Mouse (Mus musculus): ENCODE data around the gene Olfr855.

Gene Olfr855

GRCm38 (mm10) chr9:19582317-19582716 lies at the start of gene Olfr855:
Gene Olfr855 (plus strand): TSS chr9:19582617.
- DNase-seq (ENCODE audit: low read depth, low spot score), result no peak

- DNase-seq (ENCODE audit: low read depth, low spot score), result no peak
Observed at GRCm38 (mm10) chr9:19540976-19541375, 41.4 kb upstream of the Olfr855 start, which contains the start of gene Olfr853. Gene Olfr853 (minus strand): TSS chr9:19541076.

DNA sequence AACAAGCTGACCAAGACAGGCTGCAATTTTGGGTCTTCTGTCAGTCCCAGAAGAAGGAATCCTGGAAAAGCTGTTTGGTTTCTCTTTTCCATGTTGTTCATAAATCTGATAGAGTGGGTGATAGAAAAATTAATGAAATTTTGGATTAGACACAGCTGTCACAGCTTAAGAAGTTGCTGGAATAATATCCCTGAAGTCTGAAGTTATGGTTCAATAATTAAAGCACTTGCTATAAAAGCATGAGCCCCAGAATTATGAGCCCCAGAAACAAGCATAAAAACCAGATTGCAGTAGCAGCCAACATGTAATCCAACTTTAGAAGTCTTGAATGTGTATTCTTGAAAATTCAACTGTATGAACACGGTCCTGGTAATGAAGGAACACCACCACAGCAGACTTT lies 15.1 kb upstream of the Olfr855 start, which contains the start of gene Olfr854:
Gene Olfr854 (minus strand): TSS at position 101 of the 400 bp plus-strand sequence.
- DNase-seq (ENCODE audit: low read depth, low spot score), result no peak

DNA sequence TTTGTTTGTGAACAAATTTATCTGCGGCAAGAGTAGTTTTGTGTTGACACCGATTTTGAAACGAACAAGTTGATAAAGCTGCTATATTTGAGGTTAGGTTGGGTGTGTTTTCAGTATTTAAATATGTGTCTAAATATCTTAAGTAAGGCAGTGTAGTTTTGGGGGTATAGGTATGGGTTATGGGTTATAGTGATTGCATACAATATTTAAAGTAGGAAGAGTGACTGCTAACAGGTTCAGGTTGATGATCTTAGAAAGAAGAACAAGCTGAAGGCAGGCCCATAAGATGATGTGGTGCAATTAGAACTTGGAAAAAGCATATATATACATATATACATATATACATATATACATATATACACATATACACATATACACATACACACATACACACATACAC lies 38.9 kb downstream of the Olfr855 start:
- no peak for DNase-seq (ENCODE audit: low read depth, low spot score)

- peak; percentile 97 for DNase-seq (ENCODE audit: low read depth, low spot score)
Observed at GRCm38 (mm10) chr9:19621843-19622822, 39.7 kb downstream of the Olfr855 start, which contains the start of gene Zfp317. Gene Zfp317 (plus strand): TSS chr9:19622102.

DNA sequence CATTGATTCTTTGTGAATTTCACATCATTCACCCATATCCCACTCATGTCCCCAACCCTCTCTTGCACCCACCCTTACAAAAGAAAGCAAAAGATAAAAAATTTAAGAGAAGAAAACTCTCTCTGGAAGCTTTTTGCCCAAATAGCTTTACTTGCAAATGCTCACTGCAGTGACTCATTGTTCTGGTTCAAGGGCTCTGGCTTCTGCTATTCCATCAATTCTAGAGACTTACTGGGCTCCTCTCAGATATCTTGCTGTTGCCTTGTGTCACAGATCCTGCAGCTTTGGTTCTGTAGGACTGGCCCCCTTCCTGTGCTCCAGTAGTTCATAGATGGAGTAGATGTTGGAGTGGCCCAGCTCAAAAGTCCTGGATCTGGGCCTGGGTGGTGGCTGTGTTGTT lies 47.2 kb downstream of the Olfr855 start:
- DNase-seq (ENCODE audit: low read depth, low spot score), result no peak
